In the genomic region with DNA sequence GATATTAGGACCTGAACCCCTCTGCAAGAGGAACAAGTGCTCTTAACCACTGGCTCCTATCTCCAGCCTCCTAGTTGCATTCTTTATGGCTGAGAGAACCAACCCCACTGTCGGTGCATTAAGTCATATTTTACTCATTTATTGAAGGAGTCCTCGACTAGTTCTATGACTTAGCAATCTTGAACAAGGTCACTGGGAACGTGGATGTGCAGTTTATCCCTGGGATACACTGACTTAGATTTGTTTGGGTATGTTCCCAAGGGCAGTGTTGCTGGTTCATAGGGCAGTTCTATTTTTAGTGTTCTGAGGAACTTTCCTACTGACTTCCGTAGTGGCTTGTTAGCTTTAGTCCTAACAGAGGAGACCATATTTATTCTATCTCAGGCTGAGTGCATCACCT, we compare ENCODE assay signal across 16 mouse cellular contexts. TPM values are rescaled to one million over a fixed set of nuclear protein-coding genes. Genes with fewer than 3 reads are reported as not detected.
DNase-seq lines count a peak whose midpoint lies in the region; ATAC-seq and TF ChIP-seq lines count a peak whose summit lies in the region.
"Had no signal": no experiment of that assay in that cellular context is flagged by ENCODE, and none has a peak within 500 bp of the region (broad histone marks: within the 10 kb centered on the region; RNA-seq: fewer than 3 reads in every experiment).

No protein-coding gene starts in this region.

- H3K4me1 ChIP-seq in liver, adult 2 months (ENCODE audit: control insufficient read depth, insufficient read depth, low read length): peaks cover 8% of the 10 kb centered on the region; the same call in 1 of the 2 replicates
- peaks cover 54% of the 10 kb centered on the region for H3K4me1 ChIP-seq in liver, embryonic 12.5 days
- H3K4me1 ChIP-seq in heart, embryonic 16.5 days (ENCODE audit: control insufficient read depth, insufficient read depth, low read length): peaks cover 22% of the 10 kb centered on the region

- DNase-seq in heart, adult 11 months: peak; percentile 91
- DNase-seq in heart, postnatal 25 days (ENCODE audit: low spot score): no peak
- peak; percentile 48 for DNase-seq in liver, adult 2 months (ENCODE audit: extremely low read depth, low read depth, low spot score)
- DNase-seq in adrenal gland, postnatal 36 days: peak; percentile 43 to 46
- DNase-seq in right cerebral cortex, postnatal 4 days: no peak
- no peak for DNase-seq in ovary, postnatal 36 days (ENCODE audit: low spot score)
- DNase-seq: B cell, adult 2 months; cerebellum, postnatal 10 days; thymus, postnatal 4 days had no signal

- H3K9ac ChIP-seq in liver, adult 2 months (ENCODE audit: low read depth, low read length): no peak overlapping the region
- no peak overlapping the region for H3K9ac ChIP-seq in liver, embryonic 12.5 days
- H3K9ac ChIP-seq in heart, embryonic 16.5 days (ENCODE audit: low read length): no peak overlapping the region
- H3K9ac ChIP-seq: hindbrain, embryonic 14.5 days; liver, embryonic 14.5 days; midbrain, embryonic 13.5 days; neural tube, embryonic 13.5 days had no signal

- intact Hi-C loops in heart, postnatal 25 days (cut with DNase I): no loop called here

- WGBS in liver, adult 2 months: 37% methylated on average over 4 of the region's 4 CpGs
- WGBS in liver, embryonic 12.5 days (ENCODE audit: insufficient replicate concordance): 72% methylated on average over 4 of the region's 4 CpGs
- WGBS in heart, embryonic 16.5 days: 38% methylated on average over 4 of the region's 4 CpGs

- peaks cover 28% of the 10 kb centered on the region; the same call in 1 of the 2 replicates for H3K79me2 ChIP-seq in liver, adult 2 months (ENCODE audit: control insufficient read depth, insufficient read depth, low read length)

- H3K27me3 ChIP-seq in liver, adult 2 months (ENCODE audit: control insufficient read depth, insufficient read depth, low read length): no peaks in the 10 kb centered on the region
- H3K27me3 ChIP-seq in liver, embryonic 12.5 days (replicated peaks): no peaks in the 10 kb centered on the region
- no peaks in the 10 kb centered on the region for H3K27me3 ChIP-seq in heart, embryonic 16.5 days (ENCODE audit: control insufficient read depth, insufficient read depth, low read length)
- H3K27me3 ChIP-seq: midbrain, embryonic 13.5 days; neural tube, embryonic 13.5 days had no signal

- TF ChIP-seq CTCF in liver, adult 2 months (IDR thresholded peaks at IDR 0.05; ENCODE audit: low read depth, low read length): no peak

- TF ChIP-seq POLR2A in liver, adult 2 months (IDR thresholded peaks at IDR 0.05; ENCODE audit: extremely low read depth, insufficient read depth, low read length): no peak

- no peak overlapping the region for H3K27ac ChIP-seq in liver, adult 2 months (replicated peaks; ENCODE audit: insufficient read depth, low read depth, low read length)
- H3K27ac ChIP-seq in liver, embryonic 12.5 days: no peak overlapping the region
- peak overlapping the region; percentile 78 for H3K27ac ChIP-seq in heart, embryonic 16.5 days (ENCODE audit: low read length)
- H3K27ac ChIP-seq: hindbrain, embryonic 14.5 days; liver, embryonic 14.5 days; midbrain, embryonic 13.5 days; neural tube, embryonic 13.5 days had no signal

- no peak for ATAC-seq in liver, embryonic 12.5 days
- no peak for ATAC-seq in heart, embryonic 16.5 days (replicated peaks; ENCODE audit: extremely low read depth, insufficient read depth, low FRiP score)
- ATAC-seq: forebrain, embryonic 16.5 days; midbrain, embryonic 13.5 days had no signal

- no peak overlapping the region for H3K4me3 ChIP-seq in liver, adult 2 months (ENCODE audit: insufficient read depth, low read depth, low read length)
- H3K4me3 ChIP-seq in liver, embryonic 12.5 days: no peak overlapping the region
- no peak overlapping the region for H3K4me3 ChIP-seq in heart, embryonic 16.5 days (ENCODE audit: low read length)
- H3K4me3 ChIP-seq: midbrain, embryonic 13.5 days; neural tube, embryonic 13.5 days had no signal

- H3K36me3 ChIP-seq in liver, adult 2 months (ENCODE audit: control insufficient read depth, insufficient read depth, low read length): no peaks in the 10 kb centered on the region
- H3K36me3 ChIP-seq in liver, embryonic 12.5 days: peaks cover 13% of the 10 kb centered on the region; the same call in 1 of the 2 replicates
- no peaks in the 10 kb centered on the region for H3K36me3 ChIP-seq in heart, embryonic 16.5 days (ENCODE audit: control insufficient read depth, insufficient read depth)
- H3K36me3 ChIP-seq: midbrain, embryonic 13.5 days; neural tube, embryonic 13.5 days had no signal

- no peak overlapping the region for H3K4me2 ChIP-seq in liver, embryonic 12.5 days
- no peak overlapping the region for H3K4me2 ChIP-seq in heart, embryonic 16.5 days (ENCODE audit: low read depth, low read length)
- H3K4me2 ChIP-seq: hindbrain, embryonic 14.5 days; midbrain, embryonic 13.5 days; neural tube, embryonic 13.5 days had no signal

- H3K9me3 ChIP-seq in liver, embryonic 12.5 days (replicated peaks): no peaks in the 10 kb centered on the region
- H3K9me3 ChIP-seq in heart, embryonic 16.5 days (replicated peaks; ENCODE audit: control insufficient read depth, low read length): peaks cover 5% of the 10 kb centered on the region; the same call in 1 of the 2 replicates
- H3K9me3 ChIP-seq: midbrain, embryonic 13.5 days; neural tube, embryonic 13.5 days had no signal

RNA-seq across cellular contexts. Expression of a gene that starts 5.6 kb away (rescaled TPM):
- total RNA-seq in heart, postnatal 25 days (2021): 10 to 100 TPM; 17.2 to 17.6 TPM
- 27.8 and 28.1 TPM in 2 replicates for total RNA-seq in liver, adult 2 months (2014; rRNA removed)
- 15.8 and 16.2 TPM in 2 replicates for polyA plus RNA-seq in liver, adult 2 months (2012; rRNA removed)
- 2.9 and 3.2 TPM in 2 replicates for polyA plus RNA-seq in liver, embryonic 12.5 days (2016; fragmentation: Nextera tagmentation; extraction: Ambion mirVana)
- 10 to 100 TPM; 36.9 to 53.2 TPM for total RNA-seq in adrenal gland, postnatal 36 days (2021)
- 3.1 and 3.3 TPM in 2 replicates for polyA plus RNA-seq in heart, embryonic 16.5 days (2015; fragmentation: Nextera tagmentation; extraction: Ambion mirVana)

Comparison
In these comparisons a context has a peak if more than half of its experiments do, and no peak if none do; other contexts are left out.
1. DNase-seq: peak in heart, adult 11 months (single experiment), liver, adult 2 months (single experiment) and adrenal gland, postnatal 36 days (2 of 2); none in heart, postnatal 25 days (single experiment), right cerebral cortex, postnatal 4 days (single experiment) and ovary, postnatal 36 days (single experiment).